Mouse (Mus musculus): ENCODE measurements around the gene Gm8247. TPM values are rescaled to one million over a fixed set of nuclear protein-coding genes. Genes with fewer than 3 reads are reported as not detected.
"Not testable (repeated sequence)": the region's sequence is repeated elsewhere in the genome, so short reads cannot be mapped to it uniquely, and the experiment has no call there.

Gm8247 gene
- not detected in 2 replicates for total RNA-seq (2015; ENCODE audit: low replicate concordance)
- not detected in 2 replicates for total RNA-seq (2017; ENCODE audit: low replicate concordance)

DNA sequence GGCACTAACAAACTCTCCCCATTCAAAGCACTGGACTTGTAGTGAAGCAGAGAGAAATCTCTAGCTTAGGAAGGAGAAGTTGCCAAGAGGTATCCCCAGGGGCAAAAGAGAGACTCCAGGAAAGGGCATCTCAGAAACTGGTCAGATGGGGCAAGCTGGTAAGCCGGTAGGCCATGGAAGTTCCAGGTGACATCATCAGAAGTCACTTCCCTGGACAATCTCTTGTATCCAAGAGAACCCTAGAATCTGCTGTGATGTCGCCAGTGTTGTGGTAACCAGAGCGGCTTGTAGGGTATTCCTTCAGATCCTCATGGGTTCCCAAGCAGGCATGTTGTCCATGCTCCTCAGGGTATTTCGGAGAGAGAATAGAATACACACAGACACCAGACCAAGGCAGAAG is at the start of gene Gm8247:
Gene Gm8247, plus strand, starts transcription at position 301 of the 400 bp plus-strand sequence.
- not testable (repeated sequence) for ATAC-seq (replicated peaks; ENCODE audit: low FRiP score, poor library complexity, severe bottlenecking)

DNA sequence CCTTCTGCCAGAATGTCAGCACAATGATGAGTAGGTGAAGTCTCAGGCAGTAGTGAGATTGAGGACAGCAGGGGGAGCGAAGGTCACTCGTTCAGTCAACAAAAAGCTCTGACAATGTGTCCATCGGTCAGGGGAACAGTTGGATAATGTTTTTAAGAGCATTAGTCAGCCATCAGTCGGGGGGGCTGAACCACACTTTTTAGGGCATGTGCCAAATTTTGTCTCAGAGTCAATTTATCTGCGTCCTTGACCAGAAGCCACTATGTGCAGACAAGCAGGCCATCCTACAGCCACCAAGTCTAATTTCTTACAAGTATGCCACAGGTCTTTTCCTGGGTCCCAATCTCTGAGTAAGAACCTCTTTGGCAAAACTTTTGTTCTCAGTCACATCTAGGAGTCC is 35.0 kb upstream of the Gm8247 start:
- ATAC-seq (replicated peaks; ENCODE audit: low FRiP score, poor library complexity, severe bottlenecking) = not testable (repeated sequence)

DNA sequence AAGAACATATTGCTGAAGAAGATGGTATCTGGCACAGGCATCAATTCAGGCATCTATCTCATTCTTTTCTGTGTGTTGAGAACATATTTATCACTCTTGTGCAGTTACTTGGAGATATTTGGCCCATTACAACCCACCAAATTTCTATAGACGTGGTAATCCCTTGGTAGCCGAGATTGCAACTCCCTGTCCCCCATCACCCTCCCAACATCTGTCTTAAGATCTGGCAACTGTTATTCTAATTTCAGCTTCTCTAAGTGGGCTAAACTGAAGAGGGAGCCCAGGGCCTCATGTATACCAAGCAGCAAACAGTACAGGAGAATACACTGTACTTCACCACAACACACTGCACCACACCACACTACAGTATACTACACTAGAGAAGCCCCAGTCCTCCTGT is 8.8 kb downstream of the Gm8247 start:
- not testable (repeated sequence) for ATAC-seq (replicated peaks; ENCODE audit: low FRiP score, poor library complexity, severe bottlenecking)

DNA sequence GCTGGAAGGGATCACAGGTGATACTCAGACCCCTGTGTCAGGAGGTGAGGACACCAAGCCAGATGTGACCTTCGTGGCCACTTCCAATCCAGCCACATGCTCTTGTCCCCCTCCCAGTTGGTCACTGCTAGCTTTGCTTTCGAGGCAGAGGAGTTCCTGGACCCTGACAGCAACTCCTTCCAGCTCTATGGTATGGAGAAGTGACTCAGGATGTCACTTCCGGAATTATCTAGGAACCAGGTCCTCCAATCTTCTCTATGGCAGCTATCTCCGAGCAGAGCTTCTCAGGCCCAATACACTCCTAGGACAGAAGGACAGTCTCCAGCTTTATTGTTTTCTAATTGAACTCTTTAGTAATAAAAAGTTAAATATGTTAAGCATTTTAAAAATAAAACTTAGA is 44.8 kb downstream of the Gm8247 start, which contains the start of gene Gm5624:
Gene Gm5624, minus strand, starts transcription at position 202 of the 400 bp plus-strand sequence.
- ATAC-seq (replicated peaks; ENCODE audit: low FRiP score, poor library complexity, severe bottlenecking) = not testable (repeated sequence)

Other genes starting within 250 kb of the Gm8247 start
- gene Gm5930, start 244.6 kb upstream of the Gm8247 start, total RNA-seq (2015; ENCODE audit: low replicate concordance) = not detected in 2 replicates
- not detected in 2 replicates for gene Gm5930, start 244.6 kb upstream of the Gm8247 start, total RNA-seq (2017; ENCODE audit: low replicate concordance)
- gene Gm8229, start 217.8 kb upstream of the Gm8247 start, total RNA-seq (2015; ENCODE audit: low replicate concordance) = not detected in 2 replicates
- gene Gm8229, start 217.8 kb upstream of the Gm8247 start, total RNA-seq (2017; ENCODE audit: low replicate concordance) = not detected in 2 replicates
- not detected in 2 replicates for gene Gm3371, start 172.5 kb upstream of the Gm8247 start, total RNA-seq (2015; ENCODE audit: low replicate concordance)
- not detected in 2 replicates for gene Gm3371, start 172.5 kb upstream of the Gm8247 start, total RNA-seq (2017; ENCODE audit: low replicate concordance)
- gene Gm8232, start 149.5 kb upstream of the Gm8247 start, total RNA-seq (2015; ENCODE audit: low replicate concordance) = not detected in 2 replicates
- gene Gm8232, start 149.5 kb upstream of the Gm8247 start, total RNA-seq (2017; ENCODE audit: low replicate concordance) = not detected in 2 replicates
- not detected in 2 replicates for gene BC061237, start 90.7 kb upstream of the Gm8247 start, total RNA-seq (2015; ENCODE audit: low replicate concordance)
- not detected in 2 replicates for gene BC061237, start 90.7 kb upstream of the Gm8247 start, total RNA-seq (2017; ENCODE audit: low replicate concordance)
- gene Gm17093, start 64.9 kb upstream of the Gm8247 start, total RNA-seq (2015; ENCODE audit: low replicate concordance) = not detected in 2 replicates
- gene Gm17093, start 64.9 kb upstream of the Gm8247 start, total RNA-seq (2017; ENCODE audit: low replicate concordance) = not detected in 2 replicates
- gene Gm5624, start 44.8 kb downstream of the Gm8247 start, total RNA-seq (2015; ENCODE audit: low replicate concordance) = not detected in 2 replicates
- gene Gm5624, start 44.8 kb downstream of the Gm8247 start, total RNA-seq (2017; ENCODE audit: low replicate concordance) = not detected in 2 replicates
- not detected in 2 replicates for gene Gm8257, start 123.3 kb downstream of the Gm8247 start, total RNA-seq (2015; ENCODE audit: low replicate concordance)
- not detected in 2 replicates for gene Gm8257, start 123.3 kb downstream of the Gm8247 start, total RNA-seq (2017; ENCODE audit: low replicate concordance)
- gene Gm8267, start 167.2 kb downstream of the Gm8247 start, total RNA-seq (2015; ENCODE audit: low replicate concordance) = not detected in 2 replicates
- not detected in 2 replicates for gene Gm8267, start 167.2 kb downstream of the Gm8247 start, total RNA-seq (2017; ENCODE audit: low replicate concordance)